Mouse (Mus musculus) gastrocnemius, postnatal 10 days (tissue): ENCODE data around the gene Gm8947. TPM values are rescaled to one million over a fixed set of nuclear protein-coding genes. Genes with fewer than 3 reads are reported as not detected.

ENCODE experiments used
- DNase-seq: peaks from one replicate; pipeline ENCODE4 v3.0.0; 2021; ENCODE audit warnings: mixed read lengths
- total RNA-seq, 2 experiments: library from RNA; stranded (reverse); gene quantifications; 2 replicates each; pipeline ENCODE4 v1.2.3; 2021

Gm8947 gene
- total RNA-seq, 2 experiments from 2014 or later = not detected

GRCm38 (mm10) chr1:151224536-151224935 lies 32.4 kb downstream of the Gm8947 start:
- DNase-seq = no peak

GRCm38 (mm10) chr1:151227506-151227905 lies 35.3 kb downstream of the Gm8947 start:
- no peak for DNase-seq

- DNase-seq = no peak
These were observed 36.3 kb downstream of the Gm8947 start for GRCm38 (mm10) chr1:151228320-151228989.

- no peak for DNase-seq
These were observed 40.2 kb downstream of the Gm8947 start for GRCm38 (mm10) chr1:151232346-151232745.

GRCm38 (mm10) chr1:151233756-151234155 lies 41.6 kb downstream of the Gm8947 start:
- DNase-seq = no peak

- DNase-seq = no peak
These were observed 43.4 kb downstream of the Gm8947 start for GRCm38 (mm10) chr1:151235574-151235973.

- peak; percentile 6 for DNase-seq
These were observed 44.2 kb downstream of the Gm8947 start for GRCm38 (mm10) chr1:151236141-151236930.

- no peak for DNase-seq
These were observed 45.6 kb downstream of the Gm8947 start for GRCm38 (mm10) chr1:151237780-151238179.

- no peak for DNase-seq
These were observed 51.2 kb downstream of the Gm8947 start for GRCm38 (mm10) chr1:151243332-151243731.

Other genes starting within 250 kb of the Gm8947 start
- gene Hmcn1, start 198.9 kb upstream of the Gm8947 start, total RNA-seq = 10 to 100 TPM; 10.3 to 13.1 TPM
- gene Gm47985, start 9.8 kb upstream of the Gm8947 start, total RNA-seq = under 1 TPM in 1 of 2 experiments, not detected in 1; 0.16 TPM
- gene Gm47995, start 6.1 kb downstream of the Gm8947 start, total RNA-seq = not detected
- not detected for gene 3110040M04Rik, start 11.7 kb downstream of the Gm8947 start, total RNA-seq
- gene Gm47996, start 17.8 kb downstream of the Gm8947 start, total RNA-seq = not detected
- gene Ivns1abp, start 152.1 kb downstream of the Gm8947 start, total RNA-seq = 100 to 1,000 TPM; 107 to 127 TPM
- gene Swt1, start 236.1 kb downstream of the Gm8947 start, total RNA-seq = 1 to 10 TPM; 6.2 to 8.6 TPM
- gene Trmt1l, start 236.2 kb downstream of the Gm8947 start, total RNA-seq = 10 to 100 TPM; 10.0 to 14.0 TPM